Mouse (Mus musculus) midbrain, embryonic 16.5 days (tissue): ENCODE measurements around the gene Car5a. TPM values are rescaled to one million over a fixed set of nuclear protein-coding genes. Genes with fewer than 3 reads are reported as not detected.

Source experiments
- ATAC-seq: fragments of 200-750 bp; cut with Nextera tagmentation; 2 replicates; pipeline ENCODE4 v1.8.0; 2017; ENCODE audit warnings: moderate TSS enrichment
- H3K27ac ChIP-seq: fragments of 300-500 bp; sonication (generic); 2 replicates; pipeline ENCODE4 v1.5.1; 2014; ENCODE audit warnings: mild to moderate bottlenecking, low read length, mixed read lengths
- H3K27me3 ChIP-seq: fragments of 300-500 bp; sonication (generic); 2 replicates; pipeline ENCODE4 v1.6.1; 2014; ENCODE audit warnings: low read depth, low read length, mixed read lengths; ENCODE audit not compliant: control insufficient read depth, insufficient read depth
- H3K36me3 ChIP-seq: fragments of 300-500 bp; sonication (generic); 2 replicates; pipeline ENCODE4 v1.6.1; 2014; ENCODE audit warnings: mild to moderate bottlenecking, low read length, moderate library complexity, mixed read lengths; ENCODE audit not compliant: control insufficient read depth, insufficient read depth
- H3K4me1 ChIP-seq: fragments of 300-500 bp; sonication (generic); 2 replicates; pipeline ENCODE4 v1.6.1; 2014; ENCODE audit warnings: mild to moderate bottlenecking, low read length, mixed read lengths; ENCODE audit not compliant: control insufficient read depth, insufficient read depth
- H3K4me2 ChIP-seq: fragments of 300-500 bp; sonication (generic); 2 replicates; pipeline ENCODE4 v1.6.1; 2014; ENCODE audit warnings: mild to moderate bottlenecking, low read length, mixed read lengths
- H3K4me3 ChIP-seq: fragments of 300-500 bp; sonication (generic); 2 replicates; pipeline ENCODE4 v1.5.1; 2014; ENCODE audit warnings: low read depth, mild to moderate bottlenecking, low read length, moderate library complexity, mixed read lengths
- H3K9ac ChIP-seq: fragments of 300-500 bp; sonication (generic); 2 replicates; pipeline ENCODE4 v1.6.1; 2014; ENCODE audit warnings: low read depth, low read length, mixed read lengths
- H3K9me3 ChIP-seq: fragments of 300-500 bp; sonication (generic); replicated peaks from 2 replicates; pipeline ENCODE4 v1.6.1; 2014; ENCODE audit warnings: mild to moderate bottlenecking, low read length, mixed read lengths; ENCODE audit not compliant: control insufficient read depth, poor library complexity, severe bottlenecking
- WGBS: fragments of 180-500 bp; shearing (Covaris S2); extraction: QIAGEN DNeasy Blood & Tissue Kit; methylation state at CpG from one replicate; pipeline ENCODE4 v1.1.7; 2014; 5-methylcytosine and 5-hydroxymethylcytosine counted together
- polyA plus RNA-seq: library from polyadenylated mRNA; unstranded; fragments of >200 nt; fragmentation: Nextera tagmentation; extraction: Ambion mirVana; gene quantifications from 2 replicates; pipeline ENCODE4 v1.2.1, GENCODE M21; 2015

Car5a gene
- polyA plus RNA-seq, 1 experiment from 2014 or later = 0.55 TPM

GRCm38 (mm10) chr8:121921582-121921981 lies 23.1 kb downstream of the Car5a start:
- Histone ChIP-seq H3K27ac (peak overlapping the region; percentile 47), H3K9me3 (no peaks in the 10 kb centered on the region), H3K9ac (no peak overlapping the region), H3K27me3 (no peaks in the 10 kb centered on the region), H3K36me3 (no peaks in the 10 kb centered on the region), H3K4me3 (no peak overlapping the region), H3K4me2 (no peak overlapping the region), H3K4me1 (no peaks in the 10 kb centered on the region)
- ATAC-seq = no peak
- 77% methylated on average over 8 of the region's 8 CpGs for WGBS

GRCm38 (mm10) chr8:121919731-121920130 lies 25.0 kb downstream of the Car5a start:
- Histone ChIP-seq H3K4me1 (no peaks in the 10 kb centered on the region), H3K4me2 (no peak overlapping the region), H3K9ac (no peak overlapping the region), H3K4me3 (no peak overlapping the region), H3K9me3 (no peaks in the 10 kb centered on the region), H3K36me3 (no peaks in the 10 kb centered on the region), H3K27ac (no peak overlapping the region), H3K27me3 (no peaks in the 10 kb centered on the region)
- 69% methylated on average over 3 of the region's 3 CpGs for WGBS
- no peak for ATAC-seq

- no peak overlapping the region for H3K9ac ChIP-seq
- H3K4me1 ChIP-seq = no peaks in the 10 kb centered on the region
- H3K27ac ChIP-seq = no peak overlapping the region
- H3K27me3 ChIP-seq = no peaks in the 10 kb centered on the region
- no peak overlapping the region for H3K4me2 ChIP-seq
- no peaks in the 10 kb centered on the region for H3K9me3 ChIP-seq
- no peak overlapping the region for H3K4me3 ChIP-seq
- H3K36me3 ChIP-seq = no peaks in the 10 kb centered on the region
- no peak for ATAC-seq
- 88% methylated on average over 4 of the region's 4 CpGs for WGBS
These were observed 25.5 kb downstream of the Car5a start for GRCm38 (mm10) chr8:121919158-121919557.

GRCm38 (mm10) chr8:121913378-121913777 lies 31.3 kb downstream of the Car5a start:
- Histone ChIP-seq H3K4me3 (no peak overlapping the region), H3K4me1 (no peaks in the 10 kb centered on the region), H3K27me3 (peaks cover 2% of the 10 kb centered on the region; the same call in 1 of the 2 replicates), H3K36me3 (no peaks in the 10 kb centered on the region), H3K4me2 (no peak overlapping the region), H3K9ac (no peak overlapping the region), H3K9me3 (no peaks in the 10 kb centered on the region), H3K27ac (no peak overlapping the region)
- ATAC-seq = no peak
- 79% methylated on average over 8 of the region's 8 CpGs for WGBS

DNA sequence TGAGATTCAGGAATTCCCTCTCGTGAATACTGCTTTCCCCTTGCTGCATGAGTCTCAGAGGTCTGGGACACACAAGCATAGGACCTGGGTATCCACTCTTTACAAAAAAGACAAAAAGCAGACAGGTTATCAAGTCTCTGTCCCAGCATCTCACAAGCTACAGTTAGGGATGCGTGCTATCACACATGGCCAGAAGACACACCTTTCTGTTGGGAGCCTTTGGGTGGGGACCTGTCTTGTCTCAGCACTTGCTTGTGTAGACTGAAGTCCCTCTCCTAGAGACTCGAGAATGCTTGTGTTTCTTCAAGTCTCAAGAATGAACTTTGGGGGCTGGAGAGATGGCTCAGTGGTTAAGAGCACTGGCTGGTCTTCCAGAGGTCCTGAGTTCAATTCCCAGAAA lies 31.9 kb downstream of the Car5a start:
- ATAC-seq = no peak
- no peak overlapping the region for H3K27ac ChIP-seq
- 77% methylated on average over 3 of the region's 3 CpGs for WGBS
- H3K9ac ChIP-seq = no peak overlapping the region
- H3K27me3 ChIP-seq = peaks cover 2% of the 10 kb centered on the region; the same call in 1 of the 2 replicates
- no peak overlapping the region for H3K4me3 ChIP-seq
- no peaks in the 10 kb centered on the region for H3K36me3 ChIP-seq
- H3K4me2 ChIP-seq = no peak overlapping the region
- H3K9me3 ChIP-seq = no peaks in the 10 kb centered on the region
- peaks cover 2% of the 10 kb centered on the region; the same call in 1 of the 2 replicates for H3K4me1 ChIP-seq

GRCm38 (mm10) chr8:121911987-121912386 lies 32.7 kb downstream of the Car5a start:
- H3K4me3 ChIP-seq = no peak overlapping the region
- H3K27ac ChIP-seq = peak overlapping the region; percentile 28
- H3K4me1 ChIP-seq = peaks cover 3% of the 10 kb centered on the region; the same call in 1 of the 2 replicates
- H3K27me3 ChIP-seq = peaks cover 2% of the 10 kb centered on the region; the same call in 1 of the 2 replicates
- 66% methylated on average over 7 of the region's 7 CpGs for WGBS
- H3K9me3 ChIP-seq = no peaks in the 10 kb centered on the region
- H3K36me3 ChIP-seq = no peaks in the 10 kb centered on the region
- no peak for ATAC-seq
- H3K4me2 ChIP-seq = no peak overlapping the region
- no peak overlapping the region for H3K9ac ChIP-seq

- Histone ChIP-seq H3K27ac (peak overlapping the region; percentile 28), H3K27me3 (peaks cover 2% of the 10 kb centered on the region; the same call in 1 of the 2 replicates)
These were observed 33.3 kb downstream of the Car5a start for GRCm38 (mm10) chr8:121911400-121911799.

GRCm38 (mm10) chr8:121909663-121910062 lies 35.0 kb downstream of the Car5a start:
- peaks cover 2% of the 10 kb centered on the region; the same call in 1 of the 2 replicates for H3K27me3 ChIP-seq
- H3K27ac ChIP-seq = no peak overlapping the region
- H3K4me3 ChIP-seq = no peak overlapping the region
- WGBS = 3% methylated on average over 6 of the region's 6 CpGs
- H3K4me1 ChIP-seq = peaks cover 20% of the 10 kb centered on the region
- H3K36me3 ChIP-seq = no peaks in the 10 kb centered on the region
- H3K9ac ChIP-seq = no peak overlapping the region
- no peak overlapping the region for H3K4me2 ChIP-seq
- no peak for ATAC-seq
- H3K9me3 ChIP-seq = no peaks in the 10 kb centered on the region

More at GRCm38 (mm10) chr8:121911400-121911799, 33.3 kb downstream of the Car5a start:
- H3K4me3 ChIP-seq = no peak overlapping the region
- no peaks in the 10 kb centered on the region for H3K36me3 ChIP-seq
- H3K4me2 ChIP-seq = no peak overlapping the region
- no peaks in the 10 kb centered on the region for H3K9me3 ChIP-seq
- H3K9ac ChIP-seq = no peak overlapping the region
- peaks cover 3% of the 10 kb centered on the region; the same call in 1 of the 2 replicates for H3K4me1 ChIP-seq
- ATAC-seq = no peak
- WGBS = 95% methylated on average over 6 of the region's 6 CpGs

DNA sequence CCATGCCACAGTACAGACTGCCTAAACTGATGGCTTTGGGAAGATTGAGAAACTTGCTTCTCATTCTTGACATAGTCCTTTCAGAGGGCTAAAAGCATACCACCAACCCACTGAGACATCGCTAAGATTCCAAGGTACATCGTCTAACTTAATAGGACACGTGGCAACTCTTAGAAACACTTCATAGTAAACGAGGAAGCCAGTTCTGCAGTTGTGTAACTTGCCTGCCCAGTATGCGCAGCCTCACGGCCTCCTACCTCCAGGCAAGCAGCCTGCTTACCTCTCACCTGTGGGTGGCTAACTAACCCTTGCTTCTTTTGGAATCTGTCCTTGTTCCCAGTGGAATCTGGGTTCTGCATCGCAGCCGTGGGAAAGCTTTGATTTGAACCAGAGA lies 35.6 kb downstream of the Car5a start:
- H3K36me3 ChIP-seq = no peaks in the 10 kb centered on the region
- no peak for ATAC-seq
- no peaks in the 10 kb centered on the region for H3K9me3 ChIP-seq
- no peak overlapping the region for H3K9ac ChIP-seq
- no peak overlapping the region for H3K4me3 ChIP-seq
- H3K27me3 ChIP-seq = peaks cover 2% of the 10 kb centered on the region; the same call in 1 of the 2 replicates
- no peak overlapping the region for H3K4me2 ChIP-seq
- H3K27ac ChIP-seq = no peak overlapping the region
- WGBS = 72% methylated on average over 8 of the region's 8 CpGs
- H3K4me1 ChIP-seq = peaks cover 20% of the 10 kb centered on the region
